10 mouse cellular contexts compared by ENCODE assay signal in genomic region chr8:125225266-125225665, GRCm38 (mm10).
"Had no signal": no experiment of that assay in that cellular context is flagged by ENCODE, and none has a peak within 500 bp of the region (broad histone marks: within the 10 kb centered on the region; RNA-seq: fewer than 3 reads in every experiment).

No protein-coding gene starts in this region.

- ATAC-seq: midbrain, embryonic 13.5 days had no signal

- H3K27me3 ChIP-seq: intestine, embryonic 15.5 days; neural tube, embryonic 15.5 days had no signal

- DNase-seq: lung, adult 18-20 months; thymus, adult 18-20 months; thymus, postnatal 14 days had no signal

- H3K9me3 ChIP-seq: intestine, embryonic 15.5 days; limb, embryonic 13.5 days; midbrain, embryonic 13.5 days; neural tube, embryonic 15.5 days had no signal

- H3K36me3 ChIP-seq: intestine, embryonic 15.5 days; limb, embryonic 13.5 days; midbrain, embryonic 13.5 days; neural tube, embryonic 15.5 days had no signal

- H3K27ac ChIP-seq: limb, embryonic 13.5 days; liver, embryonic 14.5 days; neural tube, embryonic 15.5 days had no signal

- H3K4me3 ChIP-seq: intestine, embryonic 15.5 days; layer of hippocampus, adult 2 months; limb, embryonic 13.5 days; midbrain, embryonic 13.5 days; myocyte; neural tube, embryonic 15.5 days had no signal

- H3K4me2 ChIP-seq: intestine, embryonic 15.5 days; limb, embryonic 13.5 days; midbrain, embryonic 13.5 days; neural tube, embryonic 15.5 days had no signal

- H3K9ac ChIP-seq: intestine, embryonic 15.5 days; limb, embryonic 13.5 days; liver, embryonic 14.5 days; midbrain, embryonic 13.5 days; neural tube, embryonic 15.5 days had no signal
